Mouse (Mus musculus) spleen, postnatal 36 days (tissue): ENCODE data around the gene Nwd1.
"Not testable (repeated sequence)": the region's sequence is repeated elsewhere in the genome, so short reads cannot be mapped to it uniquely, and the experiment has no call there.

ENCODE experiments used
- DNase-seq, 2 experiments: peaks; one replicate each; pipeline ENCODE4 v3.0.0; 2022; ENCODE audit warnings: low spot score in 2 of 2, mixed read lengths in 1 of 2

The Nwd1 gene

DNA sequence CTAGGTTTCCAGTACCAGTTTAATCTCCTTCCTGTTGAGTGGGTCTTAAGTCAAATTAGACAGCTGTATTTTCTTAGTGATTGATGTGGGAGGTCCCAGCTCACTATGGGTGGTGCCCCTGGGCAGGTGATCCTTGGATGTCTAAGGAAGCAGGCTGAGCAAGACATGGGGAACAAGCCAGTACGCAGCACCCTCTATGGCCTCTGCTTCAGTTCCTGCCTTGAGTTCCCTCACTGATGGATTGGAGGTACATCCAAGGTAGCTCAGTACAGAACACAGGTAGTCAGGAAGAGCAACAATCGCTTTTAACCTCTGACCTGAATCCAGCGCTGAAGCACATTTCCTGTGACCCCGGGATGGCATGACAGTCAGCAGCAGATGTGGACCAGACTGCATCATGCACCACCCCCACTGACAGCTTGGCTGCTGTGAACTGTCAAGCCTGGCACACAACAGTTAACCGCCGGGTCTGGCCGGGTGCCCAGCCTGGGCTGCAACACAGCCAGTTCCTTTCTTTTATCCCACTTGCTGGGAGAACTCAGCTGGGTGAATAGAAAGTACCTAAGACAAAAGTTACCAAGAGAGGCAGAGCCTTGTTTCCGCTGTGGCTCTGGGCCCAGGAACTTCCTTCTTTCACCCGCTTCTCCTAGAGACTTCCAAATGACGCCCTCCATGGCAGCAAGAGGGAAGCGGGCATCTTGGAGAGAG is at the start of gene Nwd1:
Gene Nwd1, plus strand, starts transcription at position 652 of the 708 bp plus-strand sequence.
- peak; percentile 33 to 35 for DNase-seq

DNA sequence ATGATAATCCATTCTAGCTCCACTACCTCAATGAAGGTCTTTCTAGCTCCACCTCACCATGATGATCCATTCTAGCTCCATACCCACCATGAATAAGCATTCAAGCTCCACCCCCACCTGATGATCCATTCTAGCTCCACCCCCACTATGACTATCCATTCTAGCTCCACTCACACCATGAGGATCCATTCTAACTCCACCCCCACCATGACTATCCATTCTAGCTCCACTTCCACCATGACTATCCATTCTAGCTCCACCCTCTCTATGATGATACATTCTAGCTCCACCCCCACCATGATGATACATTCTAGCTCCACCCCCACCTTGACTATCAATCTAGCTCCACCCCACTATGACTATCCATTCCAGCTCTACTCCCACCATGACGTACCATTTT is 3.6 kb upstream of the Nwd1 start:
- no peak for DNase-seq

GRCm38 (mm10) chr8:72644601-72645000 is 1.9 kb upstream of the Nwd1 start:
- DNase-seq = no peak

DNA sequence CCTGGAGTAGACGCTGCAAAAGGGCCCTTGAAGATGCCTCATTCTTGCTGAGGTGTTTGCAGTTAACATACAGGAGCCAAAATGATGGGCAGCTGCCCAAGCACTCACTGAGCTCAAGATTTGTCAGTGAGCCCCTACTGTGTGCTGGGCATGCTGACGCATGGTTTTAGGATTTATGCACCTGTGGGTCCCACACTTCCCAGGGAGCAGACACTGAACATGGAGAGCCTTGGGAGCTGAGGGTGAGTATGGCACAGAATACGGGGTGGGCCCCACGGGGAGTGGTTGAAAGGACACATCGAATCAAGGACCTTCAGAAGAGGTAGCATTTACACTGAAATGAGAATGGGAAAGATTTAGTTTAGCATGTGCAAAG is 245 bp downstream of the Nwd1 start:
- DNase-seq = no peak

- no peak for DNase-seq
These were observed 4.2 kb downstream of the Nwd1 start for GRCm38 (mm10) chr8:72650697-72651096.

GRCm38 (mm10) chr8:72654565-72655521 is 8.3 kb downstream of the Nwd1 start:
- no peak for DNase-seq

DNA sequence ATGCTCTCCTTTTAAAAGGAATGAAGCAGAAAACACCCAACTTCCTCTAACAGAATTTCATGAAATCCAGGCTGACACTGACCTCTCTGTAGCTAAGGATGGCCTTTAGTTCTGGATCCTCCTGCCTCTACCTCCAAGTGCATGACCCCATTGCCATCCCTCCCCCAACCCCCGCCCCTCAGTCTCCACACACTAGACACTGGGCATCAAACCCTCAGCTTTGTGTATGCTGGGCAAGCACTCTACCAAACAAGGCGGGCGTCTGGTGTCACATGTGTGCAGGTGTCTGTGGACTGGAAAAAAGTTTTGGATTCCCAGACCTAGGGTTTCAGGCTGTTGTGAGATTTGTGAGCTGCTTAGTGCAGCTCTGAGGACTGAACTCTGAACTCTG is 9.0 kb downstream of the Nwd1 start:
- no peak for DNase-seq

DNA sequence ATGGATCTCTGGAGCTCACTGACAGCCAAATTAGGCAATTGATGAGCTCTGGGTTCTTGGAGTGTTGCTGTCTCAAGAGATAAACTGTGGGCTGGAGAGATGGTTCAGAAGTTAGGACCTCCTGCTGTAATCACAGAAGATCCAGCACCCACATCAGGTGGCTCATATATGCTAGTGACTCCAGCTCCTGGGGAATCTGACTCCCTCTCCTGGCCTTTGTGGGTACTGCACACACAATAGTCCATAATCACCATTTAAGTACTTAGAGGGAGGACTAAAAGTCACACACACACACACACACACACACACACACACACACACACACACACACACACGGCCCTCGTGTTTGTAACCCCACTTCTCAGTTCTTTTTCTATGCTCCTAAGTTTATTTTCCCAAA is 13.5 kb downstream of the Nwd1 start:
- DNase-seq = no peak

DNA sequence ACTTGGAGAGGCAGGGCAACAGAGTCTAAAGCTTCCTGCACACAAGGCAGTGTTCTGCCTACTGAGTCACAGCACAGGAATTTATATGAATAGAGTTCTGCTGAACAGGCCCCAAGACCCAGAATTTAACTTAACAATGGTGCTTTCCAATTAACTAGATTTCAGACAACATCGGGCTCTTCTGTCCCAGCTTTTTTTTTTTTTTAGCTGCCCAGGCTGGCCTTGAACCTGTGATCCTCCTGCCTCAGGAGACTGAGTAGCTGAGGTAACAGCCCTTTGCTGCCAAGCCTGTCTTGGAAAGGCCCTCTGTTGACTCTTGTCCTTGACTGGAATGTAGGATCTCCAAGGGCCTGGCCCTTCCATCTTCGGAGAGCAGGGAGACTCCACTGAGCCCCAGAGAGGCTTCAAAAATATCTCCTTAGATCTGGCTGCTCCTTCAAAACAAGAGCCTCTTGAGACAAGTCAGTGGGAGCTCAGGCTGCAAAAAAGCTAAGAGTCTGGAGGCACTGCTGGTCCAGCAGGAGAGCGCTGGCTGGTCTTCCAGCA is 17.7 kb downstream of the Nwd1 start:
- DNase-seq = no peak

GRCm38 (mm10) chr8:72664757-72665156 is 18.2 kb downstream of the Nwd1 start:
- no peak for DNase-seq

- DNase-seq = no peak
These were observed 18.9 kb downstream of the Nwd1 start for GRCm38 (mm10) chr8:72665405-72665804.

DNA sequence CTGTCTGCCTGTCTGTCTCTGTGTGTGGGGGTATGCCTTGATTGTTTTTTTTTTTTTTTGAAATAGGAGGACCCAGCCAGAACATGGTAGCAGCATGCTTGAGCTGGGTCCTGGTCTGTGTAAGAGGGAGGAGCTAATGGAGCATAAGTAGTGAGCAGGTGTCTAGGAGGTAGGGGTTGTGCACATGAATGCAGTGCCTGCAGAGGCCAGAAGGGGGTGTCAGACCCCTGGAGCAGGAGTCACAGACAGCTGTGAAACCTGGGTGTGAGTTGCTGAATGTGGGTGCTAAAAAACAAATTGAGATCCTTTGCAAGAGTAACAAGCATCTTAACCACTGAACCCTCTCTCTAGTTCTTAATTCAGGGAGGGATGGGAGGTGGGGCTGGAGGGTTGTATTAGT is 22.4 kb downstream of the Nwd1 start:
- no peak for DNase-seq

DNA sequence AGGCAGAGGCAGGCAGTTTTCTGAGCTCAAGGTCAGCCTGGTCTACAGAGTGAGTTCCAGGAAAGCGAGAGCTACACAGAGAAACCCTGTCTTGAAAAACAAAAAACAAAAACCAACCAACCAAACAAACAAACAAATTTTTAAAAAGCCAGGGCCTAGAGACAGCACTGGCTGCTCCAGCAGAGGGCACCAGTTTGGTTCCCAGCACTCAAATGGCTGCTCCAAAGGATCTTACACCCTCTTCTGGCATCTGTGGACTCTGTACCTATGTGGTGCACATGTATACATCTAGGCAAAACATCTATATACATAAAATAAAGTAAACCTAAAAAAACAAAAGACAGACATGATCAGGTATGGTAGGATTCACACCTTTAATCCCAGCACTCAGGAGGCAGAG is 26.3 kb downstream of the Nwd1 start:
- DNase-seq = no peak

DNA sequence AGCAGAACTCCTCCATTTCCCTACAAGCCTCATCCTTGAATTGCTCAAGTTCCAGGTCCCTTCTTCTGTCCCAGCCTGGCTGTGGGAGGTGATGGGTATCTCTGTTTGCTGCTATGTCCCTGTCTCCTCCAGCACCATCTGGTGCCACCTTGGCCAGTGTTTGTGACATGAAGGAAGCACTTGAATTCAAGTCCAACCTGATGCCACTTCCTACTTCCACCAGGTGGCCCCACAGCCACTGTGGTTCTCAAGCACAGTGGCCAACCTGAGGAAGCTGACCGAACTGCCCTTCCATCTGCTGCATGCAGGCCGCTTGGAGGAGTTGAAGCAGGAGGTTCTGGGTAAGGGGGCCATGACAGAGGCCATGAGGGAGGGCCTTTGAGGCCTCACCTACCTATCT is 27.7 kb downstream of the Nwd1 start:
- DNase-seq = no peak

DNA sequence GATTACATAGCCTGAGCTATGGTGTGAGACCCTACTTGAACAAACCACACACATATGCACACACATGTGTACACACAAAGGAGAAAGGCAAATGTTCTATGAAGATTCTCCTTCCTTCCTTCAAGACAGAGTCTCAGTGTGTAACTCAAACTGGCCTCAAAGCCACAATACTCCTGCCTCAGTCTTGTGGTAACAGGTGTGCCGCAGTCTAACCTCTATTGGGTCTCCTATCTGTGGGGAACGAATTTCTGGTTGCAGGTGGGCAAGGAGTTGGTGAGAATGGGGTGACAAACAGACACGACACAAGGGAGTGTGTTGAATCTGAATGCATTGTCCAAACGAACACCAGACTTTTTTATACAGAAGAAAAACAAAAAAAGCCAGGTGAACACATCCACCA is 29.9 kb downstream of the Nwd1 start:
- no peak for DNase-seq

DNA sequence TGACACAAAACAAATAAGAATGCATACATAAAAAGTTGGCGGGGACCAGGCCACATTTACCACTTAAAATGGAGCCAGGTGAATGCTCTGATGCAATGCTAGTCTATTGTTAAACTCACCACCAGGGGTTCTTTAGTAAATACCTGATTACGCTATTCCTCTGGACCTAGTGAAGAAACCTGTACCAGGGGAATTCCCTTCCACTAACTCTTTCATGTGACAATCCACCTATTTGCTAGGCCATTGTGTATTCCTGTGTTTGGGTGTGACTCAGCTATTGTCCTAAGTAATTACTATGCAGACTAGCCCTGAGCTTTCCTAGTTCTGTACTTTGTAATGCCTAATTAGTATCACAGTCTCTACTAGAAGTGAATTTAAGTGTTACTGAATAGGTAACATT is 30.3 kb downstream of the Nwd1 start:
- not testable (repeated sequence) for DNase-seq

DNA sequence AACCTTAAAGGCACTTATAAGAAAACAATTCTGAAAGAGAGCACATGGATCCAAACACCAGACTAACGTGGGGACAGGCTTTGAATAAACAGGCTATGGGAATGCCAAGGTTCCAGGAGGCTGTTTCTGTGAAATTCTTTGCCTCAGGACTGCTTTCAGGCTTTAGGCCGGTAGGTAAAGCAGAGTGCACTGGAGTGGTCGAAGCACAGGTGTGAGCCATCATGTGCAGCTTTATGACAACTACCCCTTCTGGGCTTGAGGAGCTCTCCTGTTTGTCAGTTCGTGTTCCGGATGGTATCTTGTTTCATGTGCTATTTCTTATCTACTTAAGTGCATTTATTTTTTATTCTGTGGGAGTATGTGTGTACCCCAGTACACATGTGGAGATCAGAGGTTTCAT is 30.8 kb downstream of the Nwd1 start:
- DNase-seq = no peak

GRCm38 (mm10) chr8:72680133-72680532 is 33.6 kb downstream of the Nwd1 start:
- peak in 1 of 2 experiments; percentile 11 for DNase-seq

- no peak for DNase-seq
These were observed 35.7 kb downstream of the Nwd1 start for GRCm38 (mm10) chr8:72682051-72682687.

DNA sequence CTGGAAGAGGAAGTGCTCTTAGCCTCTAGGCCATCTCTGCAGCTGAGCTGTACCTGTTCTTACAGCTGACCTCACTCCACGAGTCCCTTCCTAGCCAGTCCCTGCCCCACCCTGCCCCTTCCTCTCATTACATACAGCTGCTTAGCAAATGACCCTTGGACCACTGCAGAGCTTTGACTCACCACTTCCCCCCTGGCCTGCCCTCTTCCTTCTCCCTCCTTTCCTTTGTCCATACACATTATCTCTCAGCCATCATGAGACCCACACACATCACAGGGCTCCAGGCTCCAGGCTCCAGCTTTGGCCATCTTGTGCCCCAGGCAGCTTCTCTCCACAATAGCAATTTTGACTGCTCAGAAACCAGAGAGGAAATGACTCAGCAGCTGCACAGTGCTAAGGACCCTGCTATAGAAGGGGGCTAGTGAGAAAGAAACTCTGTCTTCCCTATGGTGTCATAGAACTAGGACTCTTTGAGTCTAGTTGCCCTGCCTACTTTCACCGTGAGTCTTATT is 36.6 kb downstream of the Nwd1 start:
- no peak for DNase-seq

DNA sequence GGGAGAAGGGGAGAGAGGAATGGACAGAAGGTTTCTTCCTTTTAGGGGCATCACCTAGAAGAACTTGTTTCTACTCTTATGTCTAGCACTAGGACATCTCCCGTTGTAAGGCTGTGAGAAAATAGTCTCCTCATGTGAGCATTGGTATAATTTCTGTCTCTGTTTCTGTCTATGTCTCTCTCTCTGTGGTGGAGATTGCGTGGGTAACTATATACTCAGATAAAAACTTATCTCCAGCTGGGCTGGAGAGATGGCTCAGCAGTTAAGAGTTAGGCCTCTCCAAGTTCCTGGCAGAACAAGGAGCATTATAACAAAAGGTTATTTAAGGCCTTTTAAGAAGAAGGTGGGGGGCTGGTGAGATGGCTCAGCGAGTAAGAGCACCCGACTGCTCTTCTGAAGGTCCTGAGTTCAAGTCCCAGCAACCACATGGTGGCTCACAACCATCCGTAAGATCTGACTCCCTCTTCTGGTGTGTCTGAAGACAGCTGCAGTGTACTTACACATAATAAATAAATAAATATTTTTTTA is 37.1 kb downstream of the Nwd1 start:
- DNase-seq = not testable (repeated sequence)
